Mouse (Mus musculus) midbrain, postnatal 0 days (tissue): ENCODE measurements around the gene Cnp. TPM values are rescaled to one million over a fixed set of nuclear protein-coding genes. Genes with fewer than 3 reads are reported as not detected.
A peak's percentile ranks its signal among the peaks of the same experiment; 100 is the strongest.

Experiments
- ATAC-seq: fragments of 200-750 bp; cut with Nextera tagmentation; 2 replicates; pipeline ENCODE4 v1.8.0; 2017; ENCODE audit warnings: moderate number of reproducible peaks, mild to moderate bottlenecking, moderate TSS enrichment, moderate library complexity; ENCODE audit not compliant: low FRiP score
- DNase-seq: peaks from one replicate; pipeline ENCODE4 v3.0.0-alpha.2; 2015; ENCODE audit warnings: low spot score
- H3K27ac ChIP-seq: fragments of 300-500 bp; sonication (generic); 2 replicates; pipeline ENCODE4 v1.5.1; 2014; ENCODE audit warnings: low read depth, mild to moderate bottlenecking, low read length, mixed read lengths
- H3K27me3 ChIP-seq: fragments of 300-500 bp; sonication (generic); 2 replicates; pipeline ENCODE4 v1.6.1; 2014; ENCODE audit warnings: low read length, control low read depth, mixed read lengths; ENCODE audit not compliant: insufficient read depth
- H3K36me3 ChIP-seq: fragments of 300-500 bp; sonication (generic); 2 replicates; pipeline ENCODE4 v1.6.1; 2014; ENCODE audit warnings: low read length, control low read depth, mixed read lengths; ENCODE audit not compliant: insufficient read depth
- H3K4me1 ChIP-seq: fragments of 300-500 bp; sonication (generic); 2 replicates; pipeline ENCODE4 v1.6.1; 2014; ENCODE audit warnings: mild to moderate bottlenecking, control low read depth, antibody characterized with exemption, low read length, mixed read lengths; ENCODE audit not compliant: insufficient read depth
- H3K4me2 ChIP-seq: fragments of 300-500 bp; sonication (generic); 2 replicates; pipeline ENCODE4 v1.6.1; 2014; ENCODE audit warnings: low read depth, mild to moderate bottlenecking, low read length, mixed read lengths; ENCODE audit not compliant: poor library complexity, severe bottlenecking
- H3K4me3 ChIP-seq: fragments of 300-500 bp; sonication (generic); 2 replicates; pipeline ENCODE4 v1.5.1; 2014; ENCODE audit warnings: low read depth, mild to moderate bottlenecking, low read length, moderate library complexity
- H3K9ac ChIP-seq: fragments of 300-500 bp; sonication (generic); replicated peaks from 2 replicates; pipeline ENCODE4 v1.6.1; 2014; ENCODE audit warnings: mild to moderate bottlenecking, low read length, moderate library complexity, mixed read lengths; ENCODE audit not compliant: poor library complexity, severe bottlenecking
- H3K9me3 ChIP-seq: fragments of 300-500 bp; sonication (generic); 2 replicates; pipeline ENCODE4 v1.6.1; 2016; ENCODE audit warnings: low read length, control low read depth
- CTCF ChIP-seq: IDR thresholded peaks from 2 replicates; pipeline ENCODE4 v1.5.1; 2016; ENCODE audit warnings: antibody characterized with exemption, mild to moderate bottlenecking
- WGBS: fragments of 180-500 bp; shearing (Covaris S2); extraction: QIAGEN DNeasy Blood & Tissue Kit; methylation state at CpG from one replicate; pipeline ENCODE4 v1.1.7; 2014; 5-methylcytosine and 5-hydroxymethylcytosine counted together
- polyA plus RNA-seq: library from polyadenylated mRNA; unstranded; fragments of >200 nt; fragmentation: Nextera tagmentation; extraction: Ambion mirVana; gene quantifications from 2 replicates; pipeline ENCODE4 v1.2.1, GENCODE M21; 2015
- total RNA-seq: library from RNA; depleted of rRNA; stranded (reverse); fragments of >200 nt; gene quantifications from 2 replicates; pipeline ENCODE4 v1.2.3, GENCODE M21; 2014

Gene Cnp
- total and polyA plus RNA-seq, 2 experiments from 2014 or later: 65.3 to 68.8 TPM

GRCm38 (mm10) chr11:100622714-100623113 lies 48.0 kb downstream of the Cnp start:
- H3K27me3 ChIP-seq: no peaks in the 10 kb centered on the region
- peaks cover 13% of the 10 kb centered on the region for H3K36me3 ChIP-seq
- ATAC-seq: peak; percentile 56
- DNase-seq: peak; percentile 96
- H3K4me3 ChIP-seq: peak overlapping the region; percentile 76
- peak overlapping the region; percentile 62 for H3K4me2 ChIP-seq
- WGBS: 0% methylated on average over 24 of the region's 24 CpGs
- H3K9me3 ChIP-seq: no peaks in the 10 kb centered on the region
- peaks cover 4% of the 10 kb centered on the region for H3K4me1 ChIP-seq
- H3K9ac ChIP-seq: peak overlapping the region; percentile 85
- peak; percentile 98 for TF ChIP-seq CTCF
- H3K27ac ChIP-seq: peak overlapping the region; percentile 87

- no peaks in the 10 kb centered on the region; the same call in 1 of the 2 replicates for H3K4me1 ChIP-seq
- no peak overlapping the region for H3K27ac ChIP-seq
- H3K9ac ChIP-seq: 0 out of 2 replicates have a peak overlapping the region, but pooled peaks have one; percentile 33
- no peaks in the 10 kb centered on the region for H3K27me3 ChIP-seq
- no peak for ATAC-seq
- no peak for TF ChIP-seq CTCF
- H3K36me3 ChIP-seq: peaks cover 13% of the 10 kb centered on the region
- DNase-seq: no peak
- WGBS: 60% methylated on average over 5 of the region's 5 CpGs
- H3K4me3 ChIP-seq: peak overlapping the region; percentile 76
- peak overlapping the region; percentile 62 for H3K4me2 ChIP-seq
- no peaks in the 10 kb centered on the region for H3K9me3 ChIP-seq
These were observed 49.2 kb downstream of the Cnp start for GRCm38 (mm10) chr11:100623867-100624266.

GRCm38 (mm10) chr11:100625754-100626700 lies 51.3 kb downstream of the Cnp start:
- ATAC-seq (no peak), DNase-seq (no peak)
- no peak for TF ChIP-seq CTCF
- H3K4me1 ChIP-seq: no peaks in the 10 kb centered on the region; the same call in 1 of the 2 replicates
- no peak overlapping the region for H3K27ac ChIP-seq
- WGBS: 94% methylated on average over 23 of the region's 23 CpGs
- peaks cover 13% of the 10 kb centered on the region for H3K36me3 ChIP-seq
- no peaks in the 10 kb centered on the region for H3K27me3 ChIP-seq
- no peaks in the 10 kb centered on the region for H3K9me3 ChIP-seq
- H3K4me2 ChIP-seq: no peak overlapping the region
- H3K9ac ChIP-seq: no peak overlapping the region
- H3K4me3 ChIP-seq: no peak overlapping the region

- Histone ChIP-seq H3K9me3 (no peaks in the 10 kb centered on the region), H3K4me1 (no peaks in the 10 kb centered on the region; the same call in 1 of the 2 replicates), H3K4me2 (no peak overlapping the region), H3K9ac (no peak overlapping the region), H3K27ac (no peak overlapping the region), H3K27me3 (no peaks in the 10 kb centered on the region), H3K4me3 (no peak overlapping the region), H3K36me3 (peaks cover 13% of the 10 kb centered on the region)
- DNase-seq (peak; percentile 69), ATAC-seq (0 out of 2 replicates have a peak, but pooled peaks have one; percentile 55)
- peak; percentile 84 for TF ChIP-seq CTCF
- WGBS: 20% methylated on average over 9 of the region's 9 CpGs
These were observed 52.0 kb downstream of the Cnp start for GRCm38 (mm10) chr11:100626701-100627195.

- H3K27ac ChIP-seq: no peak overlapping the region
- WGBS: 93% methylated on average over 5 of the region's 5 CpGs
- DNase-seq: no peak
These were observed 53.4 kb downstream of the Cnp start for GRCm38 (mm10) chr11:100628056-100628455.

More at GRCm38 (mm10) chr11:100628056-100628455, 53.4 kb downstream of the Cnp start:
- H3K9me3 ChIP-seq: no peaks in the 10 kb centered on the region
- peaks cover 13% of the 10 kb centered on the region for H3K36me3 ChIP-seq
- H3K4me2 ChIP-seq: no peak overlapping the region
- TF ChIP-seq CTCF: no peak
- no peak for ATAC-seq
- no peak overlapping the region for H3K4me3 ChIP-seq
- no peak overlapping the region for H3K9ac ChIP-seq
- no peaks in the 10 kb centered on the region; the same call in 1 of the 2 replicates for H3K4me1 ChIP-seq
- H3K27me3 ChIP-seq: no peaks in the 10 kb centered on the region
